Mouse (Mus musculus) heart, embryonic 11.5 days (tissue): Measurements from ENCODE around the gene Egln1. TPM values are rescaled to one million over a fixed set of nuclear protein-coding genes. Genes with fewer than 3 reads are reported as not detected.

Experiments used
- ATAC-seq: fragments of 200-750 bp; cut with Nextera tagmentation; replicated peaks from 2 replicates; pipeline ENCODE4 v1.8.0; 2017; ENCODE audit warnings: moderate library complexity; ENCODE audit not compliant: insufficient number of reproducible peaks, low FRiP score, low TSS enrichment
- H3K27ac ChIP-seq: fragments of 300-500 bp; sonication (generic); 2 replicates; pipeline ENCODE4 v1.5.1; 2014; ENCODE audit warnings: mild to moderate bottlenecking, low read depth, low read length
- H3K27me3 ChIP-seq: fragments of 300-500 bp; sonication (generic); 2 replicates; pipeline ENCODE4 v1.6.1; 2014; ENCODE audit warnings: mild to moderate bottlenecking, low read length, mixed read lengths; ENCODE audit not compliant: control insufficient read depth, insufficient read depth
- H3K36me3 ChIP-seq: fragments of 300-500 bp; sonication (generic); 2 replicates; pipeline ENCODE4 v1.6.1; 2014; ENCODE audit warnings: mild to moderate bottlenecking, low read length, moderate library complexity, mixed read lengths; ENCODE audit not compliant: control insufficient read depth, insufficient read depth
- H3K4me1 ChIP-seq: fragments of 300-500 bp; sonication (generic); 2 replicates; pipeline ENCODE4 v1.6.1; 2014; ENCODE audit warnings: low read length; ENCODE audit not compliant: control insufficient read depth, insufficient read depth
- H3K4me2 ChIP-seq: fragments of 300-500 bp; sonication (generic); 2 replicates; pipeline ENCODE4 v1.6.1; 2014; ENCODE audit warnings: mild to moderate bottlenecking, moderate library complexity
- H3K4me3 ChIP-seq: fragments of 300-500 bp; sonication (generic); 2 replicates; pipeline ENCODE4 v1.5.1; 2014; ENCODE audit warnings: low read depth, low read length
- H3K9ac ChIP-seq: fragments of 300-500 bp; sonication (generic); 2 replicates; pipeline ENCODE4 v1.6.1; 2014; ENCODE audit warnings: mild to moderate bottlenecking, low read depth, low read length, moderate library complexity
- H3K9me3 ChIP-seq: fragments of 300-500 bp; sonication (generic); replicated peaks from 2 replicates; pipeline ENCODE4 v1.6.1; 2016; ENCODE audit warnings: low read length; ENCODE audit not compliant: control insufficient read depth
- WGBS: fragments of 180-500 bp; shearing (Covaris S2); extraction: QIAGEN DNeasy Blood & Tissue Kit; methylation state at CpG from one replicate; pipeline ENCODE4 v1.1.7; 2014; ENCODE audit not compliant: insufficient replicate concordance; 5-methylcytosine and 5-hydroxymethylcytosine counted together
- polyA plus RNA-seq: library from polyadenylated mRNA; unstranded; fragments of >200 nt; fragmentation: Nextera tagmentation; extraction: Ambion mirVana; gene quantifications from 2 replicates; pipeline ENCODE4 v1.2.1, GENCODE M21; 2014

Egln1 gene
- polyA plus RNA-seq, 1 experiment from 2014 or later, result 23.2 TPM

- no peak for ATAC-seq
- no peaks in the 10 kb centered on the region for H3K9me3 ChIP-seq
- H3K27ac ChIP-seq, result no peak overlapping the region
- no peaks in the 10 kb centered on the region for H3K27me3 ChIP-seq
- WGBS, result 83% methylated on average over 15 of the region's 15 CpGs
- H3K4me1 ChIP-seq, result peaks cover 48% of the 10 kb centered on the region
- no peaks in the 10 kb centered on the region for H3K36me3 ChIP-seq
- no peak overlapping the region for H3K4me2 ChIP-seq
- no peak overlapping the region for H3K4me3 ChIP-seq
- no peak overlapping the region for H3K9ac ChIP-seq
These were observed 25.0 kb downstream of the Egln1 start for GRCm38 (mm10) chr8:124923971-124924652.

DNA sequence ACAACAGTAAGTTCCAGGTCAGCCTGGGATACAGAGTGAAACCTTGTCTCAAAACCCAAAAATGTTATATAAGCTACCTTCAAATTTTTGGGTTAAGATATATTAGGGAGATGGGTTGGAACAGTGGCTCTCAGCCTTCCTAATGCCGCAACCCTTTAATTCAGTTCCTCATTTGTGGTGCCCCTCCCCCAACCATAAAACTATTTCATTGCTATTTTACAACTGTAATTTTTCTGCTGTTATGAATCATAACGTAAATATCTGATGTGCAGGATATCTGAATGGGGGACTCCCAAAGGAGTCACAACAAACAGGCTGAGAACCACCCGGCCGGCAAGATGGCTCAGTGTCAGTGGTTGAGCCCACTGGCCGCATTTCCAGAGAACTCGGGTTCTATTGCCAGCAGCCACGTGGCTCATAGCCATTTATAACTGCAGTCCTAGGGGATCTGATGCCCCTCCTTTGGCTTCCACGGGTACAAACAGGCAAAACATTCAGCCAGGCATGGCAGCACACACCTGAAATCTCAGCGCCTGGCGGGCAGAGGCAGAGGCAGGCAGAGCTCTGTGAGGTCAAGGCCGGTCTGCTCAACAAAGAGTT is 26.5 kb downstream of the Egln1 start:
- no peak overlapping the region for H3K4me2 ChIP-seq

DNA sequence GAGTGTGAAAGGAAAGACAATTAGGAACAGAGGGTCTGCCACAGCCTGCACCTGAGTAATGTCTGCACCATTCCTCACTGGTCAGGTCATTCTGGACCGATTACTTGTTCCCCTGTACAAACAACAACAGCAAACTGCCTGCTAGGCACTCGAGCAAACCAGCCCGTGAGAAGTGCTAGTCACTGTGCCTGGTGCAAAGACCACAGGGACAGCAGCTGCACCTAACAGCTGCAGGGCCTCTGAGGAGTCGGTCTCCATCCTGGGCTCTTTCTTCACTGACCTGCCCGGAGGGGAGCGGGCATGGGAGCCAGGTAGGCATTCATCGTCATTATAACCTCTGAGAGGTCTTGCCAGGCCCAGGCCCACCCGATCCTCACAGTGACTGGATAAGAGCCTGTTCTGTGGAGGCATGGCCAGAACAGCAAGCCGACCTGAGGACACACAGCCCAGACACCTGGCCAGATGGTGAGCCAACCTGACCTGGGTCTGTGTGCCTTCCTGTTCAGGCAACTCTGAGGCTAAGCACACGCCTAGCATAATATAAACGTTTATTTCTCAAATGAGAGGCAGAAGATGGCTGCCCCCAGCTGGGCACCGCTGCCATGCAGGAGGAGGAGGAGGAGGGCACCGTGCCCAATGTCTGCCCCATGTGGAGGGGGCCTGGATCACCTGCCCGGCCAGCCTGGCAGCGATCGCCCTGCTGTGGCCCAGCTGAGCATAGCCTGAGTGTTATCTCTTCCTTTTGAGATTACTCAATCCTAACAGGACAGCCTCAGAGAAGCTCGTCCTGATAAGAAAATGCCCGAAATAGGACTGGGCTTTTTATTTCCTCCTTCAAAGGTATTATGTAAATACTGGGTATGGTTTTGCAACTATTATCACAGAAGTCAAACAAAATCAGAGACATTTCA is 27.5 kb downstream of the Egln1 start:
- Histone ChIP-seq H3K4me2 (peak overlapping the region; percentile 23; the same call in 1 of the 2 replicates), H3K9me3 (no peaks in the 10 kb centered on the region), H3K27ac (no peak overlapping the region), H3K9ac (no peak overlapping the region), H3K4me1 (peaks cover 44% of the 10 kb centered on the region), H3K4me3 (no peak overlapping the region), H3K36me3 (no peaks in the 10 kb centered on the region), H3K27me3 (no peaks in the 10 kb centered on the region)
- ATAC-seq, result no peak
- WGBS, result 50% methylated on average over 18 of the region's 18 CpGs

More for the DNA sequence above, 26.5 kb downstream of the Egln1 start:
- no peaks in the 10 kb centered on the region for H3K36me3 ChIP-seq
- no peak for ATAC-seq
- no peak overlapping the region for H3K27ac ChIP-seq
- no peak overlapping the region for H3K4me3 ChIP-seq
- no peaks in the 10 kb centered on the region for H3K9me3 ChIP-seq
- 77% methylated on average over 11 of the region's 11 CpGs for WGBS
- peaks cover 43% of the 10 kb centered on the region for H3K4me1 ChIP-seq
- H3K9ac ChIP-seq, result no peak overlapping the region
- no peaks in the 10 kb centered on the region for H3K27me3 ChIP-seq

GRCm38 (mm10) chr8:124917741-124918484 is 31.2 kb downstream of the Egln1 start:
- H3K4me2 ChIP-seq, result no peak overlapping the region
- H3K9me3 ChIP-seq, result no peaks in the 10 kb centered on the region; the same call in 1 of the 2 replicates
- 75% methylated on average over 18 of the region's 18 CpGs for WGBS
- ATAC-seq, result no peak
- peaks cover 35% of the 10 kb centered on the region for H3K4me1 ChIP-seq
- peaks cover 19% of the 10 kb centered on the region for H3K36me3 ChIP-seq
- H3K27me3 ChIP-seq, result no peaks in the 10 kb centered on the region
- H3K27ac ChIP-seq, result no peak overlapping the region
- H3K4me3 ChIP-seq, result no peak overlapping the region
- no peak overlapping the region for H3K9ac ChIP-seq

DNA sequence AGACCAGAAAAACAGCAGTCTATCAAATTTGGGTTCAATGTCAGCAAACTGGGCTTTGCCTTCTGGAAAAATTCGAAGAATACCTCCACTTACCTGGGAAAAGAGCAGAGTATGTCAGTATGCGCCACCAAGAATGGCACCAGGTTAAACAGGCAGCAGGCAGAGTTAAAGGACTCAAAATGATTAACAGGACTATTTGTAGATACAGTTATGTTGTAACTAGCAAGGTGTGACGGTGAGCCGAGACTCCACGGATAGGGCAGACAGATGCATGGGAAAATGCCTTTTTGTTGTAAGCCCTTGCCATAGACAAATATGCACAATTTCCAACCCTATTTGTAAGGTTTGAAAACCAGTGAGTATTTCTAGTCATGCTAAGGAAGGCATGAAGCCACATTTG is 35.1 kb downstream of the Egln1 start:
- Histone ChIP-seq H3K27ac (no peak overlapping the region), H3K4me1 (peaks cover 19% of the 10 kb centered on the region), H3K9ac (no peak overlapping the region), H3K9me3 (no peaks in the 10 kb centered on the region; the same call in 1 of the 2 replicates), H3K4me2 (no peak overlapping the region), H3K4me3 (no peak overlapping the region), H3K36me3 (peaks cover 22% of the 10 kb centered on the region), H3K27me3 (no peaks in the 10 kb centered on the region)
- no peak for ATAC-seq
- WGBS, result 97% methylated on average over 5 of the region's 5 CpGs

DNA sequence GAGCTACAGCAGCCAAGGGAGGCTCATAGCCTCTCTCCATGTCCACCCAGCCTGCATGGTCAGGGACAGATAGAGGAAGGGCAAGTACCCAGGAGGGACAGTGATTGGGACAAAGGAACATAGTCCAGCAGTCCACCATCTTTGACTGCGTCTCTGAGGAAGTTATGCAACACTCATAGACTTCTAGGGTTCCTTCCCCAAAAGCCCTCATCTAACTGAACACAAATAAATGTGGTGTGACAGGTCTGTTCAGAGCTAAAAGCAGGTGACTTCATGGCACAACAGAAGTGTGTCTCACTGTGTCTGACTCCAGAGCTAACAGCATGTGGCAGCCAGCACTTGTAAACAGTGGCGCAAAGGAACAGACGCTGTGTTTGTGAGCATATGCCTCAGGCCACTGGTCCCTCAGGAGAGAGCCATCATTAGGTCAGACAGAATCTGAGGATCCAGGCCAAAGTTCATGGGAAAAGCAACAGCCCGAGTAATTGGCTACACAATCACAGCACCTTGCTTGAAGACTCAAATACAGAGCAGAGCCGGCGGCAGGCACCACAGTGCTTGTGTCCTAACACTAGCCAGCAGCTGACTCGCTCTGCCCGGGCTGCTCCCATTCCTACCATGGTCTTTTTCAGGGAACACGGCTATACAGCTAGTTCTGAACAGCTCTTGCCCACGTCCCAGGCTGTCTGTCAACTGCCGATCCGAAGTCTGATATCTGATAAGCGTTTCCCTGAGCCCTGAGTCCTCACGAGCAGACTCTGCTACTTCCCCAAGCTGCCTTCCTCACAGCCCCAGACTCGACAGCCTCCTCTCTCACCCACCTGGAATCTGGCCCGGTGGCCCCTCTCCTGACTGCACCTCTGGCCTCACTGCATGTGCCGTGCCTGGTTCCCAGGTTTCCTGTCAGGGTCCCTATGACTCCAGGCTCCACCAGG is 36.9 kb downstream of the Egln1 start:
- H3K4me2 ChIP-seq, result no peak overlapping the region
- ATAC-seq, result no peak
- no peak overlapping the region for H3K4me3 ChIP-seq
- peak overlapping the region; percentile 15; the same call in 1 of the 2 replicates for H3K27ac ChIP-seq
- H3K4me1 ChIP-seq, result peaks cover 15% of the 10 kb centered on the region
- 66% methylated on average over 17 of the region's 17 CpGs for WGBS
- H3K9ac ChIP-seq, result no peak overlapping the region
- peaks cover 27% of the 10 kb centered on the region for H3K36me3 ChIP-seq
- no peaks in the 10 kb centered on the region for H3K27me3 ChIP-seq
- H3K9me3 ChIP-seq, result no peaks in the 10 kb centered on the region; the same call in 1 of the 2 replicates

GRCm38 (mm10) chr8:124910349-124910748 is 38.8 kb downstream of the Egln1 start:
- 74% methylated on average over 10 of the region's 10 CpGs for WGBS
- Histone ChIP-seq H3K9ac (no peak overlapping the region), H3K4me3 (no peak overlapping the region), H3K27ac (no peak overlapping the region), H3K27me3 (no peaks in the 10 kb centered on the region), H3K4me1 (0 out of 2 replicates have a peak, but pooled peaks cover 2% of the 10 kb centered on the region), H3K36me3 (peaks cover 27% of the 10 kb centered on the region), H3K4me2 (no peak overlapping the region), H3K9me3 (no peaks in the 10 kb centered on the region; the same call in 1 of the 2 replicates)
- ATAC-seq, result no peak
